Mouse (Mus musculus) left cerebral cortex, adult 11 months (tissue): ENCODE measurements around the gene Fgf15.

ENCODE experiments used
- DNase-seq: peaks from one replicate; pipeline ENCODE4 v3.0.0; 2022; ENCODE audit warnings: low spot score

The Fgf15 gene

DNA sequence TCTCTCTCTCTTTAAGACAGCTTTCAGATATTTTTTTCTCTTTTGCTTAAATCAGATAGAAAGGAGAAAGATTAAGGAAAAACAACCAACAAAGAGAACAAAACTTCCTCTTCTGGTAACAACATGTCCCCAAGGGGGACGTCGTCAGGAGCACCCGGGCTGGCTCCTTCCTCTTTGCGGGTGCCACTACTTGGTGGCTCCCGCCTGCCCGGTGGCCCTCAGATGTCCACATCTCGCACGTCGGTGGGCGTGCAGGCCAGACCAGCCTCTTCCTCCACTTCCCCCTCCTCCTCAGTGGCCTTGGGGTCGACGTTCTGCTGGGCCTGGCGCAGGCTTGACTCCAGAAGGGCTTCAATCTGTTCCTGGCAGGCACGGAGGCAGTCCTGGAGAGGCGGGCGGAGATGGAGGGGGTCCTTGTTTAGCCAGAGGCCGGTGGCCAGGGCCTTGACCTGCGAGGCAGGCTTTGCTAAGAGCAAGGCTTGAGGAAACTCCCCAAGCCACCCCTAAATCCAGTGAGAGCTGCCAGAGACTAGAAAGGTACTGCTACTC lies 36.1 kb downstream of the Fgf15 start:
- no peak for DNase-seq

GRCm38 (mm10) chr7:144933336-144933735 lies 37.0 kb downstream of the Fgf15 start:
- no peak for DNase-seq

- DNase-seq: no peak
Observed at GRCm38 (mm10) chr7:144933796-144934195, 37.5 kb downstream of the Fgf15 start.

DNA sequence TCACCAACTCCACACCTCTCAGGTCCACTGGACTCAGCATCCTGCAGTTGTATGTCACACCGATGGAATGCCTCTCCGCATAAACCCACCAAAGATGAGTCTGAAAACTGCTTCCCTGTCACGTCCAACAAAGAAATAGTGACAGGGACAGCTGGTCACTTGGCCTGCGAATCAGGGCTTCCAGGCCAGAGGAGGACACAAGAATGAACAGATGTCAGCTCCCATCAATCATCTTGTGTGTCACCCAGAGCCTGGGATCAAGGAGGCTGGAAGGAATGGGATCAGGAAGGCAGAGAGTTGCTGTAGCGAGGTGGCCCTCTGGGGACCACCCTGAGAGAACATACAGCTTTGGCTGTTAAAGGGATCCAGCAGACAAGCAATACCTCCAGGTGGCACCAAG lies 38.6 kb downstream of the Fgf15 start:
- no peak for DNase-seq

GRCm38 (mm10) chr7:144935563-144935962 lies 39.2 kb downstream of the Fgf15 start:
- DNase-seq: no peak

DNA sequence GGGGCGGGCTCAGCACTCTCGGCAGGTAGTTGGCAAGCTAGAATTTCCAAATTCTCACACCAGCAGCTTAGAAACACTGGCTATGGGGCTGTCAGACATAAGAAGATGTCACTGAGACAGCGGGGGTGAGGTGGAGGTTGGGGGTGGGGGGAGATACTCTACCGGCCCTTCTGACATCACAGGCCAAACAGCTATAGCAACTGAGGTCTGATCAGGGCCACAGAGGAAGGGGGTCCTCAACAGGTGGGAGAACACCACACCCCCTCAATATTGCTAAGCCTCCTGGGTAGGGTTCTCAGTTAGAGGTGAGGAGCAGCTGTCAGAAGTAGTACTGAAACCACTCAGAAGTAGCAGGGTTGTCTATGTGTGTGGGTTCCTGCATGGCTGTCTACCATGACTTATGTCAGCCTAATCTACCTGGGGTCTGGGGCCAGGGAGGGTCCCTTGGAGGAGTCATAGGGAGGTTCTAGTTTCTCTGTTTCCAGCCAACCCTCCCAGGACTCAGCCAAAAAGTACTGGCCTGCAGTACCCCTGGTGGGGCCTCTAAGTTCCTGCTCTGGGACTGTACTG lies 40.1 kb downstream of the Fgf15 start:
- no peak for DNase-seq

GRCm38 (mm10) chr7:144937490-144937889 lies 41.2 kb downstream of the Fgf15 start:
- DNase-seq: peak; percentile 75

GRCm38 (mm10) chr7:144937899-144938517 lies 41.7 kb downstream of the Fgf15 start:
- no peak for DNase-seq

- DNase-seq: no peak
Observed at GRCm38 (mm10) chr7:144938661-144939343, 42.5 kb downstream of the Fgf15 start.

DNA sequence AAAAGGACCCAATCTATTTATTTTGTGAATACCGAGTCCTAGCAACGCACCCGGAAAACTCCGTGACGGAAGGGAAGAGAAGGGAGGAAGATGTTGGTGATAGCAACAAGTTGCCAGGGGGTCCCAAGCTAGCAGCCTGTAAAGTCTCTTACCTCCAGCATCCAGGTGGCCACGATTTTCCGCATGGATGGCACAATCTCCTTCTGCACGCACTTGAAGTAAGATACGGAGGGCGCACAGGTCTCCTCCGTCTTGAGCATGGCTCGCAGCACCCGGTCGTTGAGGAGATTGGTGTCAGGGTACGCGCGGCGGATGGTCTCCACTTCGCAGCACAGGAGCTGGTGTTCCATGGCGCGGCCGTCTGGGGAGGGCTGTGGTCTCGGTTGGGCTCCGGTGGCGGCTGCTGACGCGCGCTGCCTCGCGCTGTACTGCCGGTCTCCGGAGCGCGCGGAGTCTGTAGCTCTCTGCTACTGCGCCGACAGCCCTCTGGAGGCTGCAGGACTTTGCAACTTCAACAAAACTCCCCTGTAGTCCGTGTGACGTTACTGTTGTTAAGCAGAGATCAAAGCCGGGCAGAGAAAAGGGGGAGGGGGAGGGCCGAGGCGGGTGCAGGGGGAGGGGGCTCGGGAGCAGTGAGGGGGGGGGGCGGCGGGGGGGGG lies 43.1 kb downstream of the Fgf15 start, which contains the start of gene Ccnd1:
TSS of gene Ccnd1 (minus strand) at position 582 of the 659 bp plus-strand sequence.
- DNase-seq: no peak

- no peak for DNase-seq
Observed at GRCm38 (mm10) chr7:144940003-144940571, 43.8 kb downstream of the Fgf15 start.

DNA sequence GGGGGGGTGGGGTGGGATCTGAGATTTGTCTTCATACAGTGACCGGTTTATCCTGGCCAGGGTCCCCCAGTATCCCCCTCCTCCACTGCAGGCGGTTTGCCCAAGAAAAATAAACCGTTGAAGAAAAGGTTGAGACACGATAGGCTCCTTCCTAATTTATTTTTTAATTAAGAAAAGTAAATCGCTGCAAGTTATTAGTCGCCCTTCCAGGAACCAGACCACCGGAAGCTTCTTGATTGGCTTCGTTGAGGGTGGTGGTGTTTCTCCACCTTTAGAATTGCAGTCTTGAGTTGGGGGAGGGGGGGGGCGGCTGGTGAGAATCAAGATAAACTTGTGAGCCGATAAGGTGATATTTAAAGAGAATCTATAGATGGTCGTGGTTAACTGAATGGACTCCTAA lies 44.3 kb downstream of the Fgf15 start:
- DNase-seq: no peak

DNA sequence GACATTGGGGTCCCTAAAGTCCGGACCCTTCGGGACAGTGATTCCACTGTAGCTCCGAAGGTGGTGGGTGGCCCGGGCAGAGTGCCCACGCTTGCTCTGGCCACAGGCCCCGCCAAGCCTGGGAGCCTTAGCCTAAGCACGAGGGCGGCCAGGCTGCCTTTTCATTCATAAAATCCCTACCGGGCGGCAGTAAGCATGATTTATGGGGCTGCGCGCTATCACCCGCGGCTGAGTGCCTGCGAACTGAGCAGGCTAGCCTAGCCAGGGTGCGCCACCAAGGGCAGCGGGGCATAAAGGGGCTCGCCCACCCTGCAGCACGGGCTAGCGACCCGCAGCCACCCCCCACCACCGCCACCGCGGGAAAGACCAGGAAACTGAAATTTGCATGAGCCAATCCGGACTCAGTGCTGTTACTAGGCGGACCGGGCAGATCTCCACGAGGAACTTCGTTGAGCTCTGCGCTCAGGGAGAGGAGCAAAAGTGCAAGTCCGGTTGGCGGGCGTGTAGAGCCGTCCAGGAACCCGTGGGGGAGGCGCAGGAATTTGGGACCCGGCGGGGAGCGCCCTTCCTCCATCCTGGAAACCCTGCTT lies 45.0 kb downstream of the Fgf15 start:
- no peak for DNase-seq

DNA sequence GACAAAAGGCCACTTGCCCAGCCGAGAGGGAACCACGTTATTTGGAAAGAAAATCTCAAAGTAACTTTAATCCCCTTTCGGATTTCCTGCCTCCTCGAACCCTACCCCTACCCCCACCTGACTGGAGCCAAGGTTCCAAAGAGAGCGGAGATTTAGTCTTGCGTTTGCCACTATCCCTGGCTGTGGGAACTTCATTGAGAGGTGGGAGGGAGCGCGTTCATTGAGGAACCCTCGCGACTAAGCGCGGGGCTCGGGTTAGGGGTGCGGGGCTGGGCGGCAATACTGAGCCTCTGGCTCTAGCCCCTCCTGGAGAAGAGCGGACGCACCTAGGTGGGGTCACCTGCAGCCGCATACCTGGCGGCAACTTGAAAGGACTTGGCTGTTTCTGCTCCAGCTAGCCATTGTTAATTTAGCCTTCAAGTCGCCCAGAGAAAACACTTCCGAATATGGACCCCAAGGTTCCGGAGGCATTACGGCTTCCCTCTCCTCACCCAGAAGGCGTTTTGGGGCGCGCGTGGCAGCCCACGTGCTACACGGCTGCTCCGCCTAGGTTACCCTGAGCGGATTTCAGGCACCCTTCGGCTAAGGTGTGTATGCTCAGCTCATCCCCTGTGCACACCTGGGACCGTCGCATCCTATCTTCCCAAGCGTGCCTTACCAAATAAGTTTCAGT lies 45.9 kb downstream of the Fgf15 start:
- DNase-seq: no peak

DNA sequence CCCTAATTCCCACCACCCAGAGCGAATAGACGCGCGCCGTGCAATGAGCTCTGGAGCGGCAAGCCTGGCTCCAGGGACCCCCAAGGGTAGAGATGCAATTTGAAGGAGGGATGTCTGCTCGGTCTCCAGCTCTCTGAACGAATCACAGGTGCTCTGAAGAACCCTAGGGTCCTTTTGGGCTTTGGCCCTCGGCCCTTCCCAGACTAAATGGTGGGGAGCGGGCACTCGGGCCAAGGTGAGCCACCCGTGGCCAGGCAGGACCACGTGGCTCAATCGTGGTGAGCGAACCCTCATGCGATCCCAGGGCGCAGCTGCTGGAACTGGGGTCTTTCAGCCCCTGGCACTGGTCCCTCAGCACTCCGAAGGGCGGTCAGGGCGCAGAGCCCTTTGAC lies 46.4 kb downstream of the Fgf15 start:
- no peak for DNase-seq

- DNase-seq: no peak
Observed at GRCm38 (mm10) chr7:144943254-144943653, 46.9 kb downstream of the Fgf15 start.
